In genomic region chr8:116635972-116636371, GRCm38 (mm10) we compare ENCODE assay signal across 18 mouse cellular contexts.
DNase-seq lines count a peak whose midpoint lies in the region; ATAC-seq lines count a peak whose summit lies in the region.
"Had no signal": no experiment of that assay in that cellular context is flagged by ENCODE, and none has a peak within 500 bp of the region (broad histone marks: within the 10 kb centered on the region; RNA-seq: fewer than 3 reads in every experiment).

No protein-coding gene starts in this region.

- DNase-seq in 3134 (ENCODE audit: extremely low read depth, insufficient read length, low spot score) = peak; percentile 7
- peak; percentile 84 for DNase-seq in CD4-positive helper T cell, adult 2 months (ENCODE audit: low read depth, low spot score)
- no peak for DNase-seq in layer of hippocampus, adult 8-10 months (ENCODE audit: low spot score in 2 of 2)
- no peak for DNase-seq in midbrain, embryonic 14.5 days
- DNase-seq: cerebellum, adult 2 months; embryo, embryonic 11 days; heart, adult 2 months; heart, postnatal 36 days; kidney, adult 9 months; lung, postnatal 4 days had no signal

- H3K4me3 ChIP-seq in intestine, embryonic 16.5 days (ENCODE audit: low read length) = no peak overlapping the region
- no peak overlapping the region for H3K4me3 ChIP-seq in midbrain, embryonic 14.5 days (replicated peaks; ENCODE audit: low read depth, low read length)
- H3K4me3 ChIP-seq: erythroblast, embryonic 14.5 days; heart, adult 2 months; layer of hippocampus, adult 2 months had no signal

- WGBS in intestine, embryonic 16.5 days = 81% methylated on average over 8 of the region's 8 CpGs
- 91% methylated on average over 8 of the region's 8 CpGs for WGBS in midbrain, embryonic 14.5 days

- no peaks in the 10 kb centered on the region for H3K9me3 ChIP-seq in intestine, embryonic 16.5 days (ENCODE audit: control insufficient read depth, low read length)
- H3K9me3 ChIP-seq in midbrain, embryonic 14.5 days (ENCODE audit: control insufficient read depth, low read length) = no peaks in the 10 kb centered on the region

- no peaks in the 10 kb centered on the region for H3K27me3 ChIP-seq in intestine, embryonic 16.5 days (replicated peaks; ENCODE audit: control insufficient read depth, insufficient read depth, low read length)
- H3K27me3 ChIP-seq in midbrain, embryonic 14.5 days (ENCODE audit: control insufficient read depth, insufficient read depth, low read length) = no peaks in the 10 kb centered on the region

- no peaks in the 10 kb centered on the region for H3K4me1 ChIP-seq in intestine, embryonic 16.5 days (ENCODE audit: control insufficient read depth, insufficient read depth, low read length)
- no peaks in the 10 kb centered on the region for H3K4me1 ChIP-seq in midbrain, embryonic 14.5 days (ENCODE audit: control insufficient read depth, insufficient read depth, low read length)

- H3K36me3 ChIP-seq in intestine, embryonic 16.5 days (ENCODE audit: control insufficient read depth, insufficient read depth, low read length) = no peaks in the 10 kb centered on the region
- no peaks in the 10 kb centered on the region for H3K36me3 ChIP-seq in midbrain, embryonic 14.5 days (ENCODE audit: control insufficient read depth, insufficient read depth, low read length)
- H3K36me3 ChIP-seq: G1E had no signal

- H3K9ac ChIP-seq in intestine, embryonic 16.5 days (ENCODE audit: low read depth, low read length) = no peak overlapping the region
- no peak overlapping the region for H3K9ac ChIP-seq in midbrain, embryonic 14.5 days (replicated peaks; ENCODE audit: low read length)
- H3K9ac ChIP-seq: liver, embryonic 14.5 days had no signal

- peak; percentile 78 for ATAC-seq in common myeloid progenitor, adult 5-6 weeks (replicated peaks; ENCODE audit: low read depth, poor library complexity, severe bottlenecking)
- ATAC-seq in neutrophil, adult 5-6 weeks (ENCODE audit: extremely low read depth, insufficient number of reproducible peaks, low FRiP score, poor library complexity, severe bottlenecking) = peak; percentile 67
- ATAC-seq in intestine, embryonic 16.5 days = no peak
- no peak for ATAC-seq in megakaryocyte-erythroid progenitor cell, adult 5-6 weeks (replicated peaks; ENCODE audit: low FRiP score, low TSS enrichment, poor library complexity, severe bottlenecking)
- no peak for ATAC-seq in midbrain, embryonic 14.5 days (ENCODE audit: low FRiP score, low TSS enrichment)

- H3K4me2 ChIP-seq in intestine, embryonic 16.5 days (ENCODE audit: low read depth, low read length) = no peak overlapping the region
- no peak overlapping the region for H3K4me2 ChIP-seq in midbrain, embryonic 14.5 days (ENCODE audit: low read length)

- H3K27ac ChIP-seq in intestine, embryonic 16.5 days (ENCODE audit: low read length) = no peak overlapping the region
- H3K27ac ChIP-seq in midbrain, embryonic 14.5 days (replicated peaks; ENCODE audit: low read depth, low read length) = no peak overlapping the region
- H3K27ac ChIP-seq: heart, adult 2 months; layer of hippocampus, adult 2 months; liver, embryonic 14.5 days had no signal

Comparison
In these comparisons a context has a peak if more than half of its experiments do, and no peak if none do; other contexts are left out.
1. DNase-seq: peak in 3134 (single experiment) and CD4-positive helper T cell, adult 2 months (single experiment); none in layer of hippocampus, adult 8-10 months (0 of 2) and midbrain, embryonic 14.5 days (single experiment).
2. ATAC-seq: peak in common myeloid progenitor, adult 5-6 weeks (single experiment) and neutrophil, adult 5-6 weeks (single experiment); none in intestine, embryonic 16.5 days (single experiment), megakaryocyte-erythroid progenitor cell, adult 5-6 weeks (single experiment) and midbrain, embryonic 14.5 days (single experiment).